Mouse (Mus musculus) liver, embryonic 15.5 days (tissue): Measurements from ENCODE around the gene 1700025B11Rik. TPM values are rescaled to one million over a fixed set of nuclear protein-coding genes. Genes with fewer than 3 reads are reported as not detected.

Experiments used
- ATAC-seq: fragments of 200-750 bp; cut with Nextera tagmentation; 2 replicates; pipeline ENCODE4 v1.8.0; 2017; ENCODE audit warnings: moderate number of reproducible peaks, mild to moderate bottlenecking, moderate library complexity; ENCODE audit not compliant: insufficient read depth
- H3K27ac ChIP-seq: fragments of 300-500 bp; sonication (generic); replicated peaks from 2 replicates; pipeline ENCODE4 v1.5.1; 2015; ENCODE audit warnings: mild to moderate bottlenecking, inconsistent platforms
- H3K27me3 ChIP-seq: fragments of 300-500 bp; sonication (generic); 2 replicates; pipeline ENCODE4 v1.6.1; 2015; ENCODE audit warnings: mild to moderate bottlenecking, inconsistent platforms
- H3K36me3 ChIP-seq: fragments of 300-500 bp; sonication (generic); replicated peaks from 2 replicates; pipeline ENCODE4 v1.6.1; 2015; ENCODE audit warnings: moderate library complexity, mild to moderate bottlenecking, inconsistent platforms
- H3K4me1 ChIP-seq: fragments of 300-500 bp; sonication (generic); replicated peaks from 2 replicates; pipeline ENCODE4 v1.6.1; 2015; ENCODE audit warnings: inconsistent platforms
- H3K4me2 ChIP-seq: fragments of 300-500 bp; sonication (generic); 2 replicates; pipeline ENCODE4 v1.6.1; 2015; ENCODE audit warnings: moderate library complexity, mild to moderate bottlenecking, inconsistent platforms
- H3K4me3 ChIP-seq: fragments of 300-500 bp; sonication (generic); replicated peaks from 2 replicates; pipeline ENCODE4 v1.5.1; 2015; ENCODE audit warnings: mild to moderate bottlenecking, inconsistent platforms
- H3K9ac ChIP-seq: fragments of 300-500 bp; sonication (generic); 2 replicates; pipeline ENCODE4 v1.6.1; 2015; ENCODE audit warnings: moderate library complexity, mild to moderate bottlenecking, inconsistent platforms
- H3K9me3 ChIP-seq: fragments of 300-500 bp; sonication (generic); replicated peaks from 2 replicates; pipeline ENCODE4 v1.6.1; 2016; ENCODE audit warnings: inconsistent platforms
- WGBS: fragments of 180-500 bp; shearing (Covaris S2); methylation state at CpG from one replicate; pipeline ENCODE4 v1.1.7; 2015; ENCODE audit warnings: mixed read lengths; ENCODE audit not compliant: insufficient replicate concordance; 5-methylcytosine and 5-hydroxymethylcytosine counted together
- polyA plus RNA-seq: library from polyadenylated mRNA; unstranded; fragments of >200 nt; fragmentation: Nextera tagmentation; extraction: Ambion mirVana; gene quantifications from 2 replicates; pipeline ENCODE4 v1.2.1, GENCODE M21; 2015

1700025B11Rik gene
- polyA plus RNA-seq: not detected in 2 replicates

DNA sequence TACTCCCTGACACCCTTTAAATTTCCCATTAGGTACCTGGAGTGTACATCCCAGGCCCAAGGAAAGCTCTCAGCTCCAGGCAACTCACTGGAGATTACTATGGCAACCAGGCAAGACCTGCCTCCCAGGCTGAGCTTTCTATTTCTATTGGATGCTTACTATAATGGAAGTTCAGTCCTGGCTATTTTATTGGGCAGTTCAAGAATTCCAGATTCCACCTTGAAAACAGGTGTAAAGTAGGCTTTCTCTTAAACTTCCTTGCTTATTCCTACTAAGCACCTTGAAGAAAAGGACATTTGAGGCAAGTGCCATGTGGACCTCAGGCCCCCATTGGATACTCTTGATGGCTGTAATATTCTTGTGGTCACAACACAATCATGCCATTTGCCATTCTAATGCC, at the start of gene 1700025B11Rik:
Gene 1700025B11Rik, minus strand, starts transcription at position 101 of the 400 bp plus-strand sequence.
- Histone ChIP-seq H3K36me3 (no peaks in the 10 kb centered on the region), H3K27ac (no peak within 1 kb of the TSS), H3K9me3 (no peaks in the 10 kb centered on the region), H3K4me2 (no peak within 1 kb of the TSS), H3K9ac (no peak within 1 kb of the TSS), H3K27me3 (no peaks in the 10 kb centered on the region), H3K4me3 (no peak within 1 kb of the TSS), H3K4me1 (no peaks in the 10 kb centered on the region)
- ATAC-seq: no peak

DNA sequence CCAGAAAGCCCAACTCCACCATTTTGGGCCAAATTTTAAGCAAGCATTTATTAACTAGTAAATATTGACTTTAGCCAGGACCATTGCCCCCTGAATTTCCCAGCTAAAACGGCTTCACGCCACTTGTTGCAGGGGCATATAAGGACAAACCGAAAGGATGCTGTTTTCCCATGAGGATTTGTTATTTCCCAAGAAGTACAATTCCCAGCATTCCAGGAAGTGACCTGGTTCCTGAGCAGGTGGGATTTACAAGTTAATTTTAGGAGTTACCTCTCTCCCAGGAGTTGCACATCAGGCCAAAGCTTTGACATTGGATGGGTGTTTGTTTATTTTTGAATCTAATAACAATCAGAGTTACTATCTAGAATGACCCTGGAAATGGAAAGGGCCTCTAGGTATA, 44.4 kb upstream of the 1700025B11Rik start:
- Histone ChIP-seq H3K4me1 (no peaks in the 10 kb centered on the region), H3K36me3 (no peaks in the 10 kb centered on the region), H3K9ac (no peak overlapping the region), H3K27me3 (no peaks in the 10 kb centered on the region), H3K27ac (no peak overlapping the region), H3K4me2 (no peak overlapping the region), H3K4me3 (no peak overlapping the region), H3K9me3 (no peaks in the 10 kb centered on the region)
- WGBS: 74% methylated on average over 3 of the region's 3 CpGs
- no peak for ATAC-seq

DNA sequence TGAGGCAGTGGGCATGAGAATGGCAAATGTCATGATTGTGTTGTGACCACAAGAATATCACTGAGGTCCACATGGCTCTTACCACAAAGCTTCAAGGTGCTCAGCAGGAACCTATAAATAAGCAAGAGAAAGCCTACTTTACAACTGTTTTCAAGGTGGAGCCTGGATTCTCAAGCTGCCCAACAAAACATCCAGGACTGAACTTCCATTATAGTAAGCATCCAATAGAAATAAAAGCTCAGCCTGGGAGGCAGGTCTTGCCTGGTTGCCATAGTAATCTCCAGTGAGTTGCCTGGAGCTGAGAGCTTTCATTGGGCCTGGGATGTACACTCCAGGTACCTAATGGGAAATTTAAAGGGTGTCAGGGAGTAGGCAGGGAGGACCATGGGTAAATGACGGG, 37.3 kb upstream of the 1700025B11Rik start, which contains the start of gene Gm36245:
Gene Gm36245, plus strand, starts transcription at position 301 of the 400 bp plus-strand sequence.
- WGBS: 72% methylated on average over 1 of the region's 1 CpGs
- Histone ChIP-seq H3K4me3 (no peak within 1 kb of the TSS), H3K27me3 (no peaks in the 10 kb centered on the region), H3K9me3 (no peaks in the 10 kb centered on the region), H3K36me3 (no peaks in the 10 kb centered on the region), H3K4me2 (no peak within 1 kb of the TSS), H3K4me1 (no peaks in the 10 kb centered on the region), H3K9ac (no peak within 1 kb of the TSS), H3K27ac (no peak within 1 kb of the TSS)
- ATAC-seq: no peak

DNA sequence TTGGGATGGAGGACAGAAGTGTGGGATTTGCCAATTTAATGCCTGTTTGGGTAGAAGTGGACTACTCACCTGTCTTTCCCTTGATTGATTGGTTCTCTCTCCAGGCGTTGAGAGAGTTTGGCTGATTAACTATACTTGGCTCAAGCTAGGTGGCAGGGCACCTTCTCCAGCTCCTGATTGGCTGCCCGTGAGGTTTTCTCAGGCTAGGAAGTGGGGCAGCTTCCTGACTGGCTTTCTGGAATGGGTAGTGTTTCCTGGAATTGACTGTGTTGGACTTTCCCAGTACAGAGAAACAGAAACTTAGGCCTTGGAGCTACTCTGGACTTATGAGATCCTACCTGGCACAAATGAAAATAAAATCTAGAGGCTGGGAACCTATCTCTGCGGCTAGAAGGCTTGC, 36.7 kb upstream of the 1700025B11Rik start:
- no peaks in the 10 kb centered on the region for H3K4me1 ChIP-seq
- H3K4me3 ChIP-seq: no peak overlapping the region
- no peak overlapping the region for H3K4me2 ChIP-seq
- H3K36me3 ChIP-seq: no peaks in the 10 kb centered on the region
- no peak overlapping the region for H3K27ac ChIP-seq
- H3K9ac ChIP-seq: no peak overlapping the region
- H3K27me3 ChIP-seq: no peaks in the 10 kb centered on the region
- 31% methylated on average over 3 of the region's 3 CpGs for WGBS
- H3K9me3 ChIP-seq: no peaks in the 10 kb centered on the region
- ATAC-seq: no peak

DNA sequence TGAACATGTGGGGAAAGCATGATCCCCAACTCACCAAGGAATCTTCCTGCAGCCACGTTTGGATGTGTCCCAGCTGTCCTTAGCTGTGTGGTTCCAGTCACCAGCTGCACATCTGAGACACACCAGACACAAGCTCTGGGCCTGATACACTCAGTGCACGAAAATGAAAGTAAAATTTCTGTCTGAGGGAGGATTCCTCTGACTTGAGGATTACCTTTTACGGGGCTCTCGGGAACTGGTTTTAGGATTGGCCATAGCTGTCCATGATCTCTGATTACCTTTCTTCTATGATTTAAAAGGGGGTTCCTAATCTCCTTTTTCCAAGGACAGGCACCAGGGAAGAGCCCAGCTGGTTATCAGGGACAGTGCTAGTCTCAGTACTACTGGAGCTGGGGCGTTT, 34.3 kb upstream of the 1700025B11Rik start, which contains the start of gene Apol10b:
Gene Apol10b, minus strand, starts transcription at position 165 of the 400 bp plus-strand sequence.
- WGBS: 38% methylated on average over 5 of the region's 5 CpGs
- Histone ChIP-seq H3K9me3 (no peaks in the 10 kb centered on the region), H3K27me3 (no peaks in the 10 kb centered on the region; the same call in 1 of the 2 replicates), H3K4me1 (no peaks in the 10 kb centered on the region), H3K27ac (no peak within 1 kb of the TSS), H3K4me2 (no peak within 1 kb of the TSS), H3K9ac (no peak within 1 kb of the TSS), H3K4me3 (no peak within 1 kb of the TSS), H3K36me3 (no peaks in the 10 kb centered on the region)
- ATAC-seq: no peak

DNA sequence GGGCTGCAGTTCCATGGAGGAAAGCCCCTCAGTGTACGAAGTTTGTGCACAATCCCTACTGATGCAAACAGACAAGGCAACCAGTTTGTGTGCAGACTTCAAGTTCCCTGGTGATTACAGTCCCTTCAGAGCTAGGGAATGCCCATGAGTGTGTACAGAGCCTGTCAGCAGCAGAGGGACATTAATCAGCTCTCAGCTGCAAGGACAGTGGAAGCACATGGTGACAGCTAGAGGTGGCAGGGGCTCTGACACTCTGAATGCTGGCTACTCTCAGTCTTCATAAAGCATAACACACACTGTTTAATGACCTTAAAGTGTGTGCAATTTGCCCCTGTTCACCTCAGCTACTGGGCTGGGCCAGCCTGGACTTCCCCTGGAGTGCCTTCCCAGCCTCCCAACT, 31.9 kb upstream of the 1700025B11Rik start:
- H3K36me3 ChIP-seq: no peaks in the 10 kb centered on the region
- no peak overlapping the region for H3K4me2 ChIP-seq
- H3K9me3 ChIP-seq: no peaks in the 10 kb centered on the region
- H3K4me1 ChIP-seq: no peaks in the 10 kb centered on the region
- H3K27me3 ChIP-seq: no peaks in the 10 kb centered on the region; the same call in 1 of the 2 replicates
- no peak for ATAC-seq
- no peak overlapping the region for H3K4me3 ChIP-seq
- H3K9ac ChIP-seq: no peak overlapping the region
- 32% methylated on average over 1 of the region's 1 CpGs for WGBS
- H3K27ac ChIP-seq: no peak overlapping the region

DNA sequence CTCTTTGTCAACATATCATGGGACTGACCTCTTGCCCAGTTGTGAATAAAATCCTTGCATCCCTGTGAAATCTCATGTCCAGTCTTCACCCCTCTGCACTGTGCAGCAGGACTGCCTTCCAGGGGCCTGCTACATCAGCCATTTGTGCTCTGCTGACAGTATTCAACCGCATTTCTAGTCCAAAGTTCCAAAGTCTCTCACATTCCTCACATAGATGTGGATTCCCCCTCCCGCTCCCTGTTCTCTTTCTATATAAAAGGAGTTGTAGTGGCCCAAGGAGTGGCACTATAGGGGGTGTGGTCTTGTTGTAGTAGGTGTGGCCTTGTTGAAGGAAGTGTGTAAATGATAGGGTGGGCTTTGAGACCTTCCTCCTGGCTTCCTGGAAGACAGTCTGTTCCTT, 29.2 kb upstream of the 1700025B11Rik start:
- no peak overlapping the region for H3K9ac ChIP-seq
- H3K27me3 ChIP-seq: no peaks in the 10 kb centered on the region; the same call in 1 of the 2 replicates
- H3K4me3 ChIP-seq: no peak overlapping the region
- H3K36me3 ChIP-seq: no peaks in the 10 kb centered on the region
- no peak overlapping the region for H3K4me2 ChIP-seq
- WGBS: 45% methylated on average over 2 of the region's 2 CpGs
- H3K4me1 ChIP-seq: no peaks in the 10 kb centered on the region
- no peak overlapping the region for H3K27ac ChIP-seq
- no peaks in the 10 kb centered on the region for H3K9me3 ChIP-seq
- no peak for ATAC-seq

DNA sequence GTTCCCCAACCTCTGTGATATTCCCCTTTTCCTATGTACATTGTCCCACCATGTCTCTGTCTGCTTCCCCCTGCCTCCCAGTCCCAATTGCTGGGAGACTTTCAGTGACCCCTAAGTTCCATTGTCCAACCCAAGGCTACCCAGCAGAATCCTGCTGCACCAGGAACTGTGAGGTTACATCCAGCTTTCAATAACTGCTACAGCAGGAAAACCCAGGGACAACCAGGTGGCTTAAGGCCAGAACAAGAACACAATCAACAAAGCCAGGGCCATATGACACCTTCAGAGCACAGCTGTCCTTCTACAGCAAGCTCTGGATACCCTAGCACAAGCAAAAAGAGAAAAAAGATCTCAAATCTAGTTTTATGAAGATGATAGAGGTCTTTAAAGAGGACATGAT, 27.3 kb upstream of the 1700025B11Rik start:
- no peak overlapping the region for H3K27ac ChIP-seq
- no peak overlapping the region for H3K4me3 ChIP-seq
- no peaks in the 10 kb centered on the region for H3K4me1 ChIP-seq
- H3K36me3 ChIP-seq: no peaks in the 10 kb centered on the region
- H3K27me3 ChIP-seq: no peaks in the 10 kb centered on the region; the same call in 1 of the 2 replicates
- H3K9ac ChIP-seq: no peak overlapping the region
- H3K9me3 ChIP-seq: no peaks in the 10 kb centered on the region
- no peak overlapping the region for H3K4me2 ChIP-seq
- no peak for ATAC-seq

DNA sequence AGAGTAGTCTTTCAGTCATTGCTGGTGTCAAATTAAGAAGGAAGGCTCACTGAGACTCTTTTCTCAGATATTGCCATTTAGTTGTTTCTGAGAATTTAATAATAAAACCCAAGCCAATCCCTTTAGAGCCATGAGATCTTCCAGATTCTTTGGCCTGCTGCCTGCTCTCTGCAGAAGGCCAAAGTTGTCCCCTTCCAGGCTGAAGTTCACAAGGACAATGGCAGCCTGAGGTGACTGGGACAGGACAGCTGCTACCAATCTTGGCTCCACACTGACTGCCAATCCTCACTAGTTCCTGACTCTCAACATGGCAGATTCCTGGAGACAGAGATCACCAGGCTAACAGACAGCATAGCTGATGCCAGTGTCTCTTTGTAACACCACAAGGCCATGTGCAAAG, 25.3 kb upstream of the 1700025B11Rik start:
- H3K9me3 ChIP-seq: no peaks in the 10 kb centered on the region
- H3K27ac ChIP-seq: no peak overlapping the region
- H3K4me1 ChIP-seq: no peaks in the 10 kb centered on the region
- no peak overlapping the region for H3K9ac ChIP-seq
- H3K4me3 ChIP-seq: no peak overlapping the region
- no peaks in the 10 kb centered on the region; the same call in 1 of the 2 replicates for H3K27me3 ChIP-seq
- ATAC-seq: no peak
- H3K4me2 ChIP-seq: no peak overlapping the region
- H3K36me3 ChIP-seq: no peaks in the 10 kb centered on the region

DNA sequence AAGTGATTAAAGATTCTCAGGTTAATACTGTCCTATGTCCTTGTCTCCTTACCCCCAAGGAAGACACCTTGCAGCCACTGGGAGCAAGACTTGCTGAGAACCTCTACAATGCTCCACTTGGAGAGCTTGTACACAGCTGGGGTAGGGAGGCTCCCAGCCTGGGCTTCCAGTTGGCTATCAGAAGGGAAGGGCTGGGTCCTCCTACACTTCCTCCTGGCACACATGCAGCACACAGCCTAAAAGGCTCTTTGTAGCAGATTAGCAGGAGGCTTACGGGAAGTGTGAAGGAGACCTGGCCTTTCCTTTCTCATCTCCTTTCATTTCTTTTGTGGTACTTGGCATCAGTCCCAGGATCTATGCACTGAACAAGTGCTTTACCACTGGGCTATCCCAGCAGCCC, 20.0 kb upstream of the 1700025B11Rik start:
- Histone ChIP-seq H3K27ac (no peak overlapping the region), H3K4me3 (no peak overlapping the region), H3K9ac (no peak overlapping the region), H3K4me2 (no peak overlapping the region), H3K9me3 (no peaks in the 10 kb centered on the region), H3K4me1 (no peaks in the 10 kb centered on the region), H3K36me3 (no peaks in the 10 kb centered on the region), H3K27me3 (no peaks in the 10 kb centered on the region)
- 21% methylated on average over 1 of the region's 1 CpGs for WGBS
- ATAC-seq: no peak

DNA sequence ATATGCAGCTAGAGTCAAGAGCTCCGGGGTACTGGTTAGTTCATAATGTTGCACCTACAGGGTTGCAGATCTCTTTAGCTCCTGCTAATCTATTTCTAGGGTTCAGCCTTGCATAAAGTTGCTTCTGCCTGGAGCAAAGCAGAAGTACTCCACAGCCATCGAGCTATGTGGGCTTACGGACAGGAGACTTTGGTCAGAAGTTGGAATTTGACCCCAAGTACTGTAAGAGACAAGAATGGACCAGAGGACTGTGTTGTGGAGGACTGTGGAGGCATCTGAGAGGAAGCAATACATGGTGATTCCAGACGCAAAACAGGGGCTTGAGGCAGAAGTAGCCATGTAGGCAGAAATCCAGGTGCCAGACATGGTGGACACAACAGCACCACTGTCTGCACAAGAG, 17.6 kb upstream of the 1700025B11Rik start:
- 53% methylated on average over 4 of the region's 4 CpGs for WGBS
- Histone ChIP-seq H3K9ac (no peak overlapping the region), H3K36me3 (no peaks in the 10 kb centered on the region), H3K4me3 (no peak overlapping the region), H3K4me2 (no peak overlapping the region), H3K9me3 (no peaks in the 10 kb centered on the region), H3K4me1 (no peaks in the 10 kb centered on the region), H3K27ac (no peak overlapping the region), H3K27me3 (no peaks in the 10 kb centered on the region)
- ATAC-seq: no peak

DNA sequence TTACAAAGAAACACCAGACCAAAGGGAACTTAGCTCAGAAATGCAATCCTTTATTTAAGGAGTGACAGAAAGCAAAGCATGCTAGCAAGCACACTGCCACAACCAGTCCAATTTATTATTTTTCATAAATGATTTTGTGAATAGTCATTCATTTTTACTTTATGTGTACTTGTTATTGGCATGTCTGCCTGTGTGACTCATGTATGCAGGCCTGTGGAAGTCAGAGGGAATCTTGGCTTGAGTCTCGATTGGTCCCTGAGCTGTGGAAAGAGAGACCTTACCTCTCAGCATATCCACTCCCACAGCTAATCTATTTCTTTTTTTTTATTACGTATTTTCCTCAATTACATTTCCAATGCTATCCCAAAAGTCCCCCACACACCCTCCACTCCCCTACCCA, 17.1 kb upstream of the 1700025B11Rik start:
- no peaks in the 10 kb centered on the region for H3K27me3 ChIP-seq
- H3K4me3 ChIP-seq: no peak overlapping the region
- no peak overlapping the region for H3K9ac ChIP-seq
- WGBS: 54% methylated on average over 2 of the region's 2 CpGs
- no peaks in the 10 kb centered on the region for H3K4me1 ChIP-seq
- no peaks in the 10 kb centered on the region for H3K9me3 ChIP-seq
- ATAC-seq: no peak
- no peak overlapping the region for H3K4me2 ChIP-seq
- H3K36me3 ChIP-seq: no peaks in the 10 kb centered on the region
- H3K27ac ChIP-seq: no peak overlapping the region
